Mouse (Mus musculus) left cerebral cortex, adult 2 months (tissue): ENCODE results near the gene Creb3l4. TPM values are rescaled to one million over a fixed set of nuclear protein-coding genes. Genes with fewer than 3 reads are reported as not detected.
"Not testable (repeated sequence)": the region's sequence is repeated elsewhere in the genome, so short reads cannot be mapped to it uniquely, and the experiment has no call there.

ENCODE experiments used
- DNase-seq, 2 experiments: peaks; one replicate each; pipeline ENCODE4 v3.0.0; 2021 to 2022; ENCODE audit warnings: low spot score in 2 of 2, mixed read lengths in 1 of 2; ENCODE audit errors: extremely low spot score in 1 of 2
- H3K27ac ChIP-seq: fragments of 200-600 bp; 2 replicates; pipeline ENCODE4 v1.8.1; 2022
- H3K4me3 ChIP-seq: fragments of 200-600 bp; 2 replicates; pipeline ENCODE4 v1.8.1; 2022
- CTCF ChIP-seq: fragments of 200-600 bp; IDR thresholded peaks from 2 replicates; pipeline ENCODE4 v1.8.1; 2022; ENCODE audit warnings: antibody characterized with exemption, mild to moderate bottlenecking, moderate library complexity
- intact Hi-C: fragments of 180-260 bp; cut with DNase I; formaldehyde crosslinking; loops from one replicate; pipeline ENCODE4 v1.15.1; 2025
- total RNA-seq, 2 experiments: library from RNA; stranded (reverse); gene quantifications; 2 replicates each; pipeline ENCODE4 v1.2.3; 2021

Creb3l4 gene
- total RNA-seq, 2 experiments from 2014 or later = 0.42 to 0.50 TPM

- intact Hi-C loops = no loop called here
- no peak for DNase-seq
- Histone ChIP-seq H3K4me3 (no peak overlapping the region), H3K27ac (no peak overlapping the region)
- no peak for TF ChIP-seq CTCF
These were observed 19.9 kb upstream of the Creb3l4 start for GRCm38 (mm10) chr3:90263121-90263771.

- no peak overlapping the region for H3K4me3 ChIP-seq
- intact Hi-C loops = no loop called here
- no peak overlapping the region for H3K27ac ChIP-seq
- TF ChIP-seq CTCF = no peak
- DNase-seq = no peak
These were observed 15.2 kb upstream of the Creb3l4 start for GRCm38 (mm10) chr3:90258521-90258920.

- intact Hi-C loops = no loop called here
- Histone ChIP-seq H3K4me3 (no peak overlapping the region), H3K27ac (no peak overlapping the region)
- DNase-seq = no peak
- no peak for TF ChIP-seq CTCF
These were observed 13.6 kb upstream of the Creb3l4 start for GRCm38 (mm10) chr3:90256731-90257530.

GRCm38 (mm10) chr3:90255784-90256353, 12.6 kb upstream of the Creb3l4 start:
- no peak for DNase-seq

GRCm38 (mm10) chr3:90255194-90255565, 11.9 kb upstream of the Creb3l4 start:
- H3K27ac ChIP-seq = no peak overlapping the region; the same call in 1 of the 2 replicates
- no peak for TF ChIP-seq CTCF
- DNase-seq = no peak
- peak overlapping the region; percentile 96 for H3K4me3 ChIP-seq
- intact Hi-C loops = no loop called here

More at GRCm38 (mm10) chr3:90255784-90256353, 12.6 kb upstream of the Creb3l4 start:
- Histone ChIP-seq H3K27ac (no peak overlapping the region), H3K4me3 (no peak overlapping the region)
- no peak for TF ChIP-seq CTCF
- intact Hi-C loops = no loop called here

GRCm38 (mm10) chr3:90254419-90255193, 11.3 kb upstream of the Creb3l4 start:
- no peak for TF ChIP-seq CTCF
- no peak for DNase-seq
- Histone ChIP-seq H3K27ac (peak overlapping the region; percentile 89), H3K4me3 (peak overlapping the region; percentile 96)
- intact Hi-C loops = no loop called here

GRCm38 (mm10) chr3:90253653-90254418, 10.5 kb upstream of the Creb3l4 start, which contains the start of gene Crtc2:
Gene Crtc2, plus strand, starts transcription at chr3:90254163.
- DNase-seq = peak; percentile 94 to 97

GRCm38 (mm10) chr3:90253174-90253573, 9.9 kb upstream of the Creb3l4 start:
- H3K27ac ChIP-seq, H3K4me3 ChIP-seq, intact Hi-C loops, DNase-seq: not testable (repeated sequence)

More at GRCm38 (mm10) chr3:90253653-90254418, 10.5 kb upstream of the Creb3l4 start, which contains the start of gene Crtc2:
- Histone ChIP-seq H3K27ac (peak within 1 kb of the TSS; percentile 89), H3K4me3 (peak within 1 kb of the TSS; percentile 96)
- TF ChIP-seq CTCF = no peak
- intact Hi-C loops = no loop called here

- intact Hi-C loops, H3K27ac ChIP-seq, H3K4me3 ChIP-seq, DNase-seq: not testable (repeated sequence)
These were observed 9.3 kb upstream of the Creb3l4 start for GRCm38 (mm10) chr3:90252659-90253058.

GRCm38 (mm10) chr3:90251731-90252226, 8.5 kb upstream of the Creb3l4 start:
- DNase-seq, intact Hi-C loops: not testable (repeated sequence)
- peak overlapping the region; percentile 24; the same call in 1 of the 2 replicates for H3K27ac ChIP-seq

GRCm38 (mm10) chr3:90250791-90251190, 7.5 kb upstream of the Creb3l4 start:
- intact Hi-C loops = no loop called here
- H3K4me3 ChIP-seq = no peak overlapping the region
- TF ChIP-seq CTCF = no peak
- DNase-seq = no peak
- H3K27ac ChIP-seq = no peak overlapping the region

More at GRCm38 (mm10) chr3:90251731-90252226, 8.5 kb upstream of the Creb3l4 start:
- H3K4me3 ChIP-seq = not testable (repeated sequence)
